Mouse (Mus musculus) regulatory T cell (primary cell): ENCODE measurements around the gene Ttc36.

Experiments used
- in situ Hi-C: fragments of 300-600 bp; cut with MboI, MseI; formaldehyde crosslinking; loops from one replicate; pipeline ENCODE4 v1.15.1; 2025; ENCODE audit warnings: high pct_unique_total_duplicates

The Ttc36 gene

DNA sequence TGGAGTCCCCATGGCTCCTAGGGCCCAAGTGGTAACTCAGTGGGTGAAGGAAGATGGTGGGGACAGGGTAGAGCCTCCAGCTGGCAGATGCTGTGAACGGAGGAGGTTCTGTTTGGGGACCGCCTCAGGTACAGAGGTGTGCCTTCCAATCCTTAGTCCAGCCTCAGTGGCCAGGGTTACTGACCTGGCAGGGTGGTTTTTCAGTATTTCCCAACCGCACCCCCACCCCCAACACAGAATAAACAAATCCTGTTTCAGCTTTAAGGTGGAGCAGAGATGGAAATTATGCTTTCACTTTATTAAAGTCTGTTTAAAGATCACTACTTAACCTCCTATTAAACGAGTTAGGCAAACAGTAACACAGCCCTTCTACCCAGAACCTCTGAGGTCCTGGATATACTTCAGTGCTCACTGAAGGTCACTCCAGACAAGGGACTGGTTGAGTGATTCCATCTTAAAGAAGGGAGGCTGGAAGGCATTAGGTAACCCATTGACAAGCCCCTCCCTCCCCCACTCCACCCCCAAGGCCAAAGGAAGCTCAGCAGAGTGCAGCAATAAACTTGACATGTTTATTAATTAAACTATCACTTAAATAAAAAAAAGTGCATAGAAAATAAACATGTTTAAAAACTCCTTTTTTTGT, at the start of gene Ttc36:
Gene Ttc36 (minus strand): TSS at position 265 of the 643 bp plus-strand sequence.
- in situ Hi-C loops: no loop called here

DNA sequence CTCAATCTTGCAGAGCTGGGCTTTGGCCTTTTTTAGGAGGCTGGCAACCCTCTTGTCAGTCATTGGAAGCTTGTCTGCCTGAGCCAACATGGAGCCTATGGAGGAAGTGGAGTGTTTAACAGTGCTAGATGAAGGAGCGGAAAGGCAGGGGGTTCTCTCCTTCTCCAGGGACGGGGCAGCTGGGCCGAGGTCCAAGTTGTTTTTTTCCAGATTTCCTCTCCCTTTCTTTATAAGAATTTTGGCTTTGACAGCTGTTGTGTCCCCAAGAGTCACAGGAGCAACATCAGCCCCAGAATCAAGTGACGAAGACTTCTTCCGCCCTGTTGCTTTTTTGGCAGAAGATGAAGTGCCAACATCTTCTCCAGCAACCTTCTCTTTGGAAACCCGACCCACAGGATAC, 44.6 kb upstream of the Ttc36 start:
- in situ Hi-C loops: no loop called here

DNA sequence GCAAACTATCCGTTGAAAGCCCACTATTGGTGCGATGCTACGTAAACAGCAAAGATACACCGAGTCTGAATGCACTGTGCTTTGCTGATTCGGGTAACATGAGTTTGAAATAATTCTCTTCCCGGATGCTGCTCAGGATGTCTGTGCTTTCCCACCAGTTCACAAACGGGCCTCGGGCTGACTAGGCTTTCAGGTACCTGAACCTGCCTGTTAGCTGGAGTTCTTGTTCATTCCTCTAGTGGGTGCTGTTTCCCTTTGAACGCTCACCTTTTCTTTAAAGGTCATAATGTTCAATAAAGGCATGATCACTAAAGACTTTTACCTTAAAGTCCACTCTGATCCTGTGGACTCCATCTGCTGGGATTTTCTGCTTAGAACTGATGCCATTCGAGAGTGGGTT, 38.4 kb upstream of the Ttc36 start:
- in situ Hi-C loops: no loop called here

DNA sequence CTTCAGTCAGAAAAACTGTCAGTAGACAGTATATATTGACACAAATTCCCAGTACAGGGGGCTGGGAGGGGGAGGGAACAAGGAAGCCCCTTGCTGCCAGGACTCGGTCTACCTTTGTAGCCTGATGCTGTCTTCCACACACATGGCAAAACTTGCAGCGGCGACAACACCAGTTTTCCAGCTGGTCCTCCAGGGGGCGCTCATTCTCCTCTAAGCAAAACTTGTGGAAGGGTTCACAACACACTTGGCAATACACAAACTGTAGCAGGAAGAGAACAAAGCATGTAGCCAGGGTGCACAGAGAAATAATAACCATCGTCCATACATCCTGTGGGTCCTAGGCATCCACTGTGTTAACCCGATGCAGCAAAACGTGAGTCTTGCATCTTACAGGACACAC, 33.6 kb upstream of the Ttc36 start:
- in situ Hi-C loops: no loop called here

DNA sequence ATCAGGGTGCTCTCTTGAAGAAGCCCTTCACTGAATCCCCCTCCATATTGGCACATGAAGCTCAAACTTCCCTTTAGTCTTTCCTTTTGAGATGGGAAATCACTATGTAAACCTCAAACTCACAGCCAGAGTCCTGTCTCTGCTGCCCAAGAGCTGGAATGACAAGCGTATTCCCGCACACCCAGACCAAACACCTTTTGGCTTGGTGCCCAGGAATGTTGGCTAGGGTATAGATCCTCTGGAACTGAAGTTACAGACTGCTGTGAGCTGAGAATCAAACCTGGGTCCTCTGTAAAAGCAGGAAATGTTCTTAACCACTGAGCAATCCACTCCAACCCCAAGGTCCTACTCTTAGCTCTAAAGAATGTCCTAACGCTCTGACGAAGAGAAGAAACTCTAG, 29.5 kb upstream of the Ttc36 start:
- in situ Hi-C loops: loop anchor here (5.0 kb wide), 1 partner anchor 80 kb away; no protein-coding TSS in a partner anchor

DNA sequence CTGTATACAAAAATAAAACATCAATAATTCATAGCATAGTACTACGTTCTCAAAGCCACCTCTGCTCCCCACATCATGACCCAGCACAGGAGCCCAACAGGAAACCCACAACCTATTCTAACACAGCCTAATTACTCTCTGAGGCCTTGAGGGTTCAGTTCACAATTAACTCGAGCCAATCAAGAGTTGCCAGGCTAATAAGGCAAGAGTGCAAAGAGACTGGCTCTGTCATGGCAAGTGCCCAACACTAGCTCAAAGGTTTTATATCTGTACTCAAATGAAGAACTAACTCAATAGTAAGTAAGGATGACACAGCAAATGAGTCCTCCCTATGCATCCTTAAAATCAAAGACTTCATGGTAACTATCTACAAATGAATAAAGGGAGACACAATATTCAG, 27.6 kb upstream of the Ttc36 start:
- in situ Hi-C loops: loop anchor here (5.0 kb wide), 1 partner anchor 78 kb away; no protein-coding TSS in a partner anchor

DNA sequence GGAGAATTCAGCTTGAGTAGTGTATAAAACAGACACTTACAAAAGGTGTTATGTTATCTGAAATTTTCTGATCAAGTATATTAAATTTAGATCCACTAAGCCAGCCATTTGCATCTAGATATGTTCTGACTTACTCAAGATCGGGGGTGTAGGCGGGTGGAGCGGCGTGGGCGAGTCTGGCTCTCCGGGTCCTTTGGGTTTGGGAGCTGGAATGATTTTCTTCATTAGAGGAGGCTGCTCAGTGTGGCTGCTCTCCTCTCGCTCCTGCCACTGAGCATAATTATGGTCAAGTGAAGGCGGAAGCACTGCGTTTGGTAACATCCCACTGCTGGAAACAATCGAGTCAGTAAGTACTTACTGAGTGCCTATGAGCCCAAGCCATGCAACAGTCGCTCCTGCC, 26.1 kb upstream of the Ttc36 start:
- in situ Hi-C loops: loop anchor here (10.0 kb wide), 1 partner anchor 674 kb away; no protein-coding TSS in a partner anchor

DNA sequence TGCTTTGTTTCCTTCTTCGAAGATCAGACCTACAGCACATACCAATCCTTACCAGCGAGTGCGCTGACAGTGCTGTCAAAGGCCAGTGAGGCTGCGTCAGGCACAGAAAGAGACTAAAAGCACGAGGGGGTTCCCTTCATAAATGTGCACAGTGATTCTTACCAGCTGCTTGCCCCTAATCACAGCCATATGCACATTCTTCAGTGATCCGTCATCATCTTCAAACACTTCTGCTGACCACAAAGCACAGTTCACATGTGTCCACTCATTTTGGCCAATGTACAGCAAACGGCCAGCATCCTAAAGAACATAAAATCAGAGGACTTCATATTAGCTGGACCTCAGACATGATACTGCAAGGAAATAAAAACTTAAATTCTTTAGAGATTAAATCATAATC, 23.8 kb upstream of the Ttc36 start:
- in situ Hi-C loops: loop anchor here (10.0 kb wide), 1 partner anchor 672 kb away; no protein-coding TSS in a partner anchor

DNA sequence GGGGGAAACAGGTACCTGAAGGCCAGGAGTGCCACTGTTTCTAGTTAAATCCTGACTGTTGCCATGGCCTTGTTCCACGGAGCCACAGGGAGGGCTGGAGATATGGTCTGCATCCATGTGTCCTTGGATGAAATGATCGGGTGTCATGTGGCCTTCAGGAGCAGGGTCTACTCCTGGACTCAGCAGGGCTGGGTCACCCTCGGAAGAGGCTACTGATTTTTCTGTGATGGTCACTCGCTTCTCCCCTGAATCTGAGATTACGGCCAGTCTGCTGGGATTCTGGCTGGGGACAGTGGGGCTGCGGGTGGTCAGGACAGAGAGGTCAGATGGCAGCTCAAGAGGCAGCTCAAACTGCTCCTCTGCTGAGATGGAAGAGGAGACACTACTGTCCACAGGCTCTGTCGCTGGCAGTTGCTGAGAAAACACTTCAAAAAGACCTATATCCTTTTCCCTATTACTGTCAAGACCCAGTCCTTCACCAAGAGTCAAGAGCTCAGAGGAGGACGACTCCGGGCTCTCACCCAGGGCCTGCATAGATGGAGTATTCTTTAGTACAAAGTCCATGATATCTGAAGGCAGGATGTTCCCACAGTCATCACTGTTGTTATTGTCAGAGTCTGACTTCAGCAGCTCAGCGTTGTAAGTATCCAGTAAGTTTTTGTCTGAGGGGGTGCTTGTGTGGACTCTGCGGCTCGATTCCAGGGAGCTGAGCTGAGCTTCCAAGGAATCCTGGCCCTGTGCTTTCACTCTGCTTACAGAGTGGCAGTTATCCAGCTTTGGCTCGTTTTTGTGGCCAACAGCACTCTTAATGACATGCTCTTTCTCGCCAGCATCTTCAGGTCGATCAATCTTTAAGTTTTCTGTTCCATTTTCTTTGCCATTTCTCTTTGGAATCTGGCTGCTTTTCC, 17.3 kb upstream of the Ttc36 start:
- in situ Hi-C loops: loop anchor here (10.0 kb wide), 1 partner anchor 665 kb away; no protein-coding TSS in a partner anchor

DNA sequence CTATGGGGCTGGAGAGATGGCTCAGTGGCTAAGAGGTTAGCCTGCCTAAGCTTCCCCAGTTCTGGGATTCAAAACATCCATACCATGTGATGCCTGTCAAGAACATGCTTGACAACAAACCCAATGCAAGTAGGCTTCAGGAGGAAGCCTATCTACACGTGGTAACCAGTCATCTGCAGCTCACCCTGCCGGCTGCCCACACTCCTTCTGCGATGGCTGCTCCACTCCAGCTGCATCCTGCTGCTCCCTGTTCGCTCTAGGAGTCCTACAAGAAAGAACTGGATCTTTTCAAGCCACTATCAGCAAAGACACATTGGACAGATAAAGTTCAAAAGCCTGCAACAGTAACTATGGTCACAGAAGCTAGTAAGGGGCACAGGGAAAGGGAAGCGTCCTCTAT, 14.7 kb upstream of the Ttc36 start:
- in situ Hi-C loops: no loop called here

DNA sequence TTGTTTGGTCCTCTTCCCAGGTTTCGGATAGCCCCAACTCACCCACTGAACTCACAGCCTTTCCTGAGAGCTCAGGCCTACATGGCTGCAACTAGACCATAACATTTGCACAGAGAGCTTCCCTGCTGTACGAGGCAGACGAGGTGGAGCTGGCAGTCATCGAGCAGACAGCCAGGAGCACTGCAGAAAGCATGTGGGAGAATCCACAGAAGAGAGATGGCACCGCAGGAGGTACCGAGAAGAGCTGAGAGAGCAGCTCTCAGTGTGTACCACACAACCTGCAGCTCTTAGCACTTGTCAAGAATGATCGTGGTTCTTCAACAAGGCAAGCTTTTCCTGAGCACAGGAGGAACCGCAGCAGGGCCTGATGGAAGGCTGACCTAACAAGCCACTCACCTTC, 11.3 kb upstream of the Ttc36 start:
- in situ Hi-C loops: no loop called here

DNA sequence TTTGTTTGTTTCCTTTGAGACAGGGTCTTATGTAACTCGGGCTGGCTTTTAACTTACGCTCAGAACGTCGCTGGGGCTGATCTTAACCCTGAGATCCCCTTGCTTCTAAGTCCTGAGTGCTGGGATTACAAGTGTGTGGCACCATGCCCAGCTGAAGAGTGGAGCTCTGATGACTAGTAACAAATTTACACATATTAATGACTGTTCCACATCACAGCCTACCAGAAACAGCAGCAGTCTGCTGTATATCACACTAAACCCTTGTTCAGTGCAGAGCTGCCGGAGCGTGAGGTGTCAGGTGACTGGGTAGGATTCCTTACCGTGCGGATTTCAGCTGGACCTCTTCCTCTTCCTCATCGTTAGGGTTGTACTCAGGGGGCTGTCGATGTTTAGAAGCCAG, 7.4 kb upstream of the Ttc36 start:
- in situ Hi-C loops: no loop called here

DNA sequence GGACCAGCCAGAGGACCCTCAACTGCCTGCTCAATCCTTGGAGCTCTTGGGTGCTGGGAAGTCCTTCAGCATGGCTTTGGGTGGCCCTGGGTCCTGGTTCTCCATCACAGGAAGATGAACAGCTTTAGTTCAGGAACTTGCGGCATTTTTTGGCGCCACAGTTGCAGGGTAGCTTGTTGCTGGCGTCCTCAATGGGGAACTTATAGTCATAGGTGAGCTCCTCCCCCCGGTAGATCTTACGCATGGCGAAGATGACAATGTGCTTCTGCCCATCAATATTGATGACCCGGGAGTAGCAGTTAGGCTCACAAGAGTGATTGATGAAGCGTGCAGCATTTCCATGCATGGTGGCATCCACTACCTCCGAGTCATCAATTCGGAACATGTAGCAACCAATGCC, 4.9 kb upstream of the Ttc36 start:
- in situ Hi-C loops: no loop called here

DNA sequence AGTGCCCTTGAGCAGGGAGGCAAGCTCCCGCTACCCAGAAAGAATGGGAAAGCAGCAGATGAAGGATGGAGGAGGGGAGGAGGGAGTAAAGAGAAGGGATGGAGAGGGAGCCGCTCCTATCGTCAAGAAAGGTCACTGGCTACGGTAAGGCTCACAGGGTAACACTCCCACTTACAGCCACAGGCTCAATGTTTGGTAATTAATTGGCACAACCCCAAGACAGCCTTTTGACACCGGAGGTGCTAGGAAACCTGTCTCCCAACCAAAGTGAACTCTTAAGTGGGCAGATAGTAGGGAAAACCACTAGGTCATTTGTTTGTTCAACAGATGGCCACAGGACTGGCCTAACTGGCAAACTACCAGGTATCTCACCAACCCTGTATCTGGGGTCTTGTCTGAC, 4.3 kb upstream of the Ttc36 start:
- in situ Hi-C loops: no loop called here

DNA sequence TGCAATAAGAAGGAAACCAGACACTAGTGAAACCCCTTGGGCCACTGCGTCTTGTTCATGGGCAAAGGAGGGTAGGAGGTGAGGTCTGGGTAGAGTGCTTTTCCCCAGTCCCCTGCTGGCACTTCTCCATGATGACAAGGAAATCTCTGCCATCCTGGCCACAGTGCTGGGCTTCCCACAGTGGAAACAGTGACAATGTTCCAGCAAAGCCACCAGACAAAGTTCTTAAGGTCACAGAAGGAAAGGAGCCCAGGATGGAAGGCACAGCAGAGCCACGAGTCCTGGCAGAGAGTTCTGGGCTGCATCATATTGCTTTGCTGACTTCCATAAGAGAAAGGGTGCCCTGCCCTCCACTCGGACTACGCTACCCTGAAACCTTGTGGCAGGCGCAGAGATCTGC, 2.7 kb upstream of the Ttc36 start:
- in situ Hi-C loops: no loop called here

DNA sequence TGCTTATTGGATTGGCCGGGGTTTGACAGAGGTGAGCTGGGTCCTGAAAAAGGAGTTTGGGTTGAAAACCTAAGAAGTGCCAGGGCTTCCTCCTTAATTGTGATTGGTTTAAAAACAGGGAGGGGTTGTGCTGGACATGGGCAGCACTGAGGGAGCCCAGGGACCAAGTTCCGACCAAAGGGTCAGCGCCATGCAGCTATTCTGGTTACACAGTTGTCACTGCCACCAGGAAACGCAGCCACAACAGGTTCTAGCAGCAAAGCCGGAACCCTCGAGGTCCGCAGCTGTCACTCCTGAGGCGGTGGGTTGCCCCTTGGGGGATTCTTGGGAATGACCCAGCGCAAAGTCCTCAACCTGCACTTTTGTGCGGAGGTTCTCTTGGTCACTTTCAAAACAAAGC, 1.8 kb upstream of the Ttc36 start:
- in situ Hi-C loops: no loop called here

DNA sequence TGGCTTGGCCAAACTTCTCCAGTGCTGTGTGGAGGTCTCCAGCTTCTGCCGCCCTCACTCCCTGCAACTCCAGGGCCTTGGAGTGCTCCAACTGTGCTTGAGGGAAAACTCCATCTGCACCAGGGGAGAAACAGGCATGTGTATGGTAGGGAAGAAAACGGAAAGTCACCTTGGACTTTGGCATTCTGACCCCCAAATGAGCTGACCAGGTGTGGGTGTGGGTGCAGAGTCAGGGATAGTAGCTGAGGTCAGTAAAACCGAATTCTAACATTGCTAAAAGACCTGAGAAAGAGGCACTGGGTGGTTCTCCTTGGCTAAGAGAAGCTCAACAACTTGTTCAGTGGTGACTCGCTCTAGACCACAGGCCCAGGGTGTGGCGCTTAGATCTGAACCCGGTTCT, 1.2 kb downstream of the Ttc36 start:
- in situ Hi-C loops: no loop called here

DNA sequence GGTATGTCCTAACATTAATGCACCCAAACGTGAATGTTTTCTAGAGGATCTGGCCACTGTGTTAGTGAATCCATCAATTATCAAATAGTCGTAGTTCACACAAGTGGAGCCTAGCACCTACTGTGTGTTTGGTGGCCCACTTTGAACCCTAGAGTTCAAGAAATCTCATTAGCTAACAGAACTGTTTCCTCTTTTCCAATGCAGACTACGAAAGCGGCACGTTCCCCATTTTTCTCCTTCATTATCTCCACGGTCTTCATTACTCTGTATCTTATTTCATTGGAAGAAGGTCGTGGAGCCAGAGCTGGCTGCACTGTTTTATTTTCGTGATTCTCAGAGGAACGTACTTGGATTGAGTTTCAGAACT, 2.9 kb downstream of the Ttc36 start:
- in situ Hi-C loops: loop anchor here (5.0 kb wide), 1 partner anchor 48 kb away; no protein-coding TSS in a partner anchor

DNA sequence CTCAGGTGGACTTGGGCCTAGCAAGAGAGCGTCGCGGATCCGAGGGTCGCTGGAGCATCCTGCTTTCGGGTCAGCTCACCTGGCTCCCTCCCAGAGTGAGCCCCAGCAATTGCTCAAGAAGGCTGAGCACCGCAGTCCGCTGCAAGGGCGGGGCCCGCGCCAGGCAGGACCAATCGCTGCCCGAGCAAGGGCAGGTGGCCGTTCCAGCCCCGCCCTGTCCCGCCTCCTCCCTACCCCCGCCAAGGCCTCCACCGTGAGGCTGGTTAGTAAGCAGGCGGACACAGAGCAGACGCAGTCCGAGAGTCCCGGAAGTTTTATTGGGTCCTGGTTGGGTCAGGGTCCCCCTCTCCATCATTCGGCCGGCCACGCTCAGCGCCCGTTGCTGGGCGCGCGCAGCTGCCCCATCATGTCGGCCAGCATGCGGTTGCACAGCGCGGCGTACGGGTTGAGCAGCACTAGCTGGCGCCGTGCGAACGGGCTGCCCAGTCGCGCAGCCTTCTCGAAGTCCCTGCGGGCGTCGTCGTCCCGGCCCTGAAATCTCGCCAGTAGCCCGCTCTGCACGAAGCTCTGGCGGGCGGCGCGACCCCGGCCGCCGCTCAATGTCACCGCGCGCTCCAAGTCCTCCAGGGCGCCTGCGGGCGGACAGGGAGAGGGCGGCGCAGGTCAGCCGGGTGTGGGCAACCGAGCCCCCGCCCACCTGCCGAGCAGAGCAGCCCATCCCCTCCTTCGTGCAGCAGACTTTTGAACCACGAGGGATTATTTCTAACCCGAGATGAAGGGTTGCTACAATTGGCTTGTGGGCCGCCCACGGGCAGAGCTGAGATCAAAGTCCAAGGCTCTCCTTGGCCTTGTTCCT, 3.5 kb downstream of the Ttc36 start, which contains the start of gene Tmem25:
Gene Tmem25 (minus strand): TSS at position 206 of the 856 bp plus-strand sequence.
- in situ Hi-C loops: loop anchor here (5.0 kb wide), 1 partner anchor 47 kb away; no protein-coding TSS in a partner anchor

DNA sequence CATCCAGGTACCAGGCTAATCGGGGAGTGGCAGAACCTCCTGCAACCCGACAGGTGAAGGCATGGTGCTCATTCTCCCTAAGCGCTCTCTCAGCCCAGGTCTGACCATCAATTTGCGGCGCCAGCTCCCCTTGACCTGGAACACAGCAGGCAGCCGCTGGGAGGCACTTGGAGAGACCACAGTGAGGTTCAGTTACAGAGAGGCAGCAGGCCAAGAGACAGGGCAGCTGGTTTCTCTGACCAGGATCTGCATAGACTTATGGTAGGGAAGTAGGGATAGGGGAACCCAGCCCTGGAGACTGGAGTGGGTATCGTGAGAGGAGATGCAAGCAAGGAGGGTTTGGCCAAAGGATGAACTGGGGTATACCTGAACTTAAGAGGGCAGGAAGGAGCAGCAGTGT, 4.6 kb downstream of the Ttc36 start:
- in situ Hi-C loops: loop anchor here (5.0 kb wide), 1 partner anchor 46 kb away; no protein-coding TSS in a partner anchor

DNA sequence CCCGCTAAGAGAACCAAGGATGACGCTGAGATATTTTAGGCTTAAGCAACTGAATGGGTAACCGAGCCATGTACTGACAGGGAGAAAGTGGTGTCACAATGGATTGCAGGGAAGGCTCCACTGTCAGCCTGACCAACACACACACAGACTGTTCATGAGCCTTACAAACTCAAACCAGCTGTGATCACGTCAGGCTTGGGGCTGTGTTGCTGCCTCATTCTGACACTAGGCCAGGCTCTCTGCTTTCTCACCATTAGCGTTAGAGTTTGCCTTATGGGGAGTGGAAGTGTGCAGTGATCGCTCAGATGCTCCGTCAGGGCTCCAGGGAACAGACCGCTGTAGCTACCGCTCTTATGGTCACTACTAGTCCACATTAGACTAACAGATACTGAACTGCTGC, 10.0 kb downstream of the Ttc36 start:
- in situ Hi-C loops: no loop called here
